Mouse (Mus musculus): Measurements from ENCODE around the gene Imp3. TPM values are rescaled to one million over a fixed set of nuclear protein-coding genes. Genes with fewer than 3 reads are reported as not detected.

Gene Imp3
- total RNA-seq, 2 experiments from 2014 or later, result 54.9 to 56.8 TPM

- peak; percentile 94 to 97 for DNase-seq (ENCODE audit: low spot score in 2 of 2)
- peak within 1 kb of the TSS; percentile 90 for H3K27ac ChIP-seq
- TF ChIP-seq CTCF (conservative IDR thresholded peaks at IDR 0.05), result no peak
- peak within 1 kb of the TSS; percentile 91 for H3K4me3 ChIP-seq
These were observed 13.4 kb downstream of the Imp3 start, which contains the start of gene Snupn for GRCm38 (mm10) chr9:56950414-56951400. Gene Snupn, plus strand, starts transcription at chr9:56950878.

GRCm38 (mm10) chr9:56953562-56953961 is 16.3 kb downstream of the Imp3 start:
- 0 out of 2 replicates have a peak, but pooled peaks have one; percentile 27 for TF ChIP-seq CTCF (conservative IDR thresholded peaks at IDR 0.05)
- no peak overlapping the region for H3K4me3 ChIP-seq
- no peak for DNase-seq (ENCODE audit: low spot score in 2 of 2)
- H3K27ac ChIP-seq, result no peak overlapping the region

- H3K4me3 ChIP-seq, result no peak overlapping the region
- no peak for DNase-seq (ENCODE audit: low spot score in 2 of 2)
- no peak for TF ChIP-seq CTCF (conservative IDR thresholded peaks at IDR 0.05)
- no peak overlapping the region for H3K27ac ChIP-seq
These were observed 19.8 kb downstream of the Imp3 start for GRCm38 (mm10) chr9:56956966-56957675.

- Histone ChIP-seq H3K4me3 (no peak overlapping the region), H3K27ac (no peak overlapping the region)
- DNase-seq (ENCODE audit: low spot score in 2 of 2), result no peak
- TF ChIP-seq CTCF (conservative IDR thresholded peaks at IDR 0.05), result no peak
These were observed 21.4 kb downstream of the Imp3 start for GRCm38 (mm10) chr9:56958689-56959088.

- Histone ChIP-seq H3K27ac (no peak overlapping the region), H3K4me3 (no peak overlapping the region)
- no peak for DNase-seq (ENCODE audit: low spot score in 2 of 2)
- TF ChIP-seq CTCF (conservative IDR thresholded peaks at IDR 0.05), result peak; percentile 28
These were observed 24.3 kb downstream of the Imp3 start for GRCm38 (mm10) chr9:56961591-56961990.

- no peak overlapping the region for H3K27ac ChIP-seq
- no peak for DNase-seq (ENCODE audit: low spot score in 2 of 2)
- TF ChIP-seq CTCF (conservative IDR thresholded peaks at IDR 0.05), result no peak
- H3K4me3 ChIP-seq, result no peak overlapping the region
These were observed 32.9 kb downstream of the Imp3 start for GRCm38 (mm10) chr9:56970158-56970557.

GRCm38 (mm10) chr9:56973960-56974524 is 36.8 kb downstream of the Imp3 start:
- Histone ChIP-seq H3K4me3 (no peak overlapping the region), H3K27ac (no peak overlapping the region)
- no peak for TF ChIP-seq CTCF (conservative IDR thresholded peaks at IDR 0.05)
- no peak for DNase-seq (ENCODE audit: low spot score in 2 of 2)

- no peak for TF ChIP-seq CTCF (conservative IDR thresholded peaks at IDR 0.05)
- DNase-seq (ENCODE audit: low spot score in 2 of 2), result no peak
- Histone ChIP-seq H3K27ac (no peak overlapping the region), H3K4me3 (no peak overlapping the region)
These were observed 37.9 kb downstream of the Imp3 start for GRCm38 (mm10) chr9:56975199-56975598.

GRCm38 (mm10) chr9:56980186-56980585 is 42.9 kb downstream of the Imp3 start:
- no peak for DNase-seq (ENCODE audit: low spot score in 2 of 2)
- no peak for TF ChIP-seq CTCF (conservative IDR thresholded peaks at IDR 0.05)
- Histone ChIP-seq H3K27ac (no peak overlapping the region), H3K4me3 (no peak overlapping the region)

GRCm38 (mm10) chr9:56981502-56981901 is 44.2 kb downstream of the Imp3 start:
- Histone ChIP-seq H3K4me3 (no peak overlapping the region), H3K27ac (peak overlapping the region; percentile 53; the same call in 1 of the 2 replicates)
- DNase-seq (ENCODE audit: low spot score in 2 of 2), result no peak
- no peak for TF ChIP-seq CTCF (conservative IDR thresholded peaks at IDR 0.05)

Other genes with a start within 250 kb of the Imp3 start
- 100 to 1,000 TPM; 249 to 268 TPM for gene Lingo1, start 141.0 kb upstream of the Imp3 start, total RNA-seq (2021)
- gene Odf3l1, start 72.8 kb upstream of the Imp3 start, total RNA-seq (2021), result not detected
- 10 to 100 TPM; 17.4 to 18.4 TPM for gene Cspg4, start 72.4 kb upstream of the Imp3 start, total RNA-seq (2021)
- 1 to 10 TPM; 7.2 to 8.9 TPM for gene Snx33, start 9.1 kb upstream of the Imp3 start, total RNA-seq (2021)
- gene Snupn, start 13.4 kb downstream of the Imp3 start, total RNA-seq (2021), result 10 to 100 TPM; 15.2 to 19.1 TPM
- 10 to 100 TPM; 27.4 to 30.6 TPM for gene Ptpn9, start 57.4 kb downstream of the Imp3 start, total RNA-seq (2021)
- gene Sin3a, start 134.6 kb downstream of the Imp3 start, total RNA-seq (2021), result 10 to 100 TPM; 32.2 to 33.1 TPM
- 100 to 1,000 TPM; 162 to 175 TPM for gene Man2c1, start 193.2 kb downstream of the Imp3 start, total RNA-seq (2021)
- 10 to 100 TPM in 1 of 2 experiments, 1 to 10 TPM in 1; 8.9 to 10.2 TPM for gene Neil1, start 210.8 kb downstream of the Imp3 start, total RNA-seq (2021)
- gene Commd4, start 220.9 kb downstream of the Imp3 start, total RNA-seq (2021), result 10 to 100 TPM; 94.5 to 94.7 TPM